Mouse (Mus musculus) heart, embryonic 14.5 days (tissue): Measurements from ENCODE around the gene Borcs7. TPM values are rescaled to one million over a fixed set of nuclear protein-coding genes. Genes with fewer than 3 reads are reported as not detected.

Experiments
- ATAC-seq: fragments of 200-750 bp; cut with Nextera tagmentation; 2 replicates; pipeline ENCODE4 v1.8.0; 2017; ENCODE audit warnings: low read depth, moderate TSS enrichment; ENCODE audit not compliant: insufficient number of reproducible peaks, insufficient read depth, low FRiP score
- H3K27ac ChIP-seq, 2 experiments: fragments of 200-500 bp in 1 of 2; fragments of 300-500 bp in 1 of 2; sonication (generic) in 1 of 2; replicated peaks in 1 of 2; 2 replicates each; pipeline ENCODE4 v1.5.1; 2012 to 2014; ENCODE audit warnings: low read depth in 2 of 2, low read length in 2 of 2, control low read depth in 1 of 2, mild to moderate bottlenecking in 1 of 2, mixed read lengths in 1 of 2; ENCODE audit not compliant: control insufficient read depth in 1 of 2, insufficient read depth in 1 of 2
- H3K27me3 ChIP-seq: fragments of 300-500 bp; sonication (generic); 2 replicates; pipeline ENCODE4 v1.6.1; 2014; ENCODE audit warnings: mild to moderate bottlenecking, low read length, control low read depth; ENCODE audit not compliant: control insufficient read depth, insufficient read depth
- H3K36me3 ChIP-seq: fragments of 300-500 bp; sonication (generic); 2 replicates; pipeline ENCODE4 v1.6.1; 2014; ENCODE audit warnings: mild to moderate bottlenecking, control low read depth, low read length, mixed read lengths; ENCODE audit not compliant: control insufficient read depth, insufficient read depth
- H3K4me1 ChIP-seq, 2 experiments: fragments of 200-500 bp in 1 of 2; fragments of 300-500 bp in 1 of 2; sonication (generic) in 1 of 2; 2 replicates each; pipeline ENCODE4 v1.6.1; 2012 to 2014; ENCODE audit warnings: low read length in 2 of 2, control low read depth in 1 of 2, mixed read lengths in 1 of 2; ENCODE audit not compliant: control insufficient read depth in 2 of 2, insufficient read depth in 2 of 2
- H3K4me2 ChIP-seq: fragments of 300-500 bp; sonication (generic); 2 replicates; pipeline ENCODE4 v1.6.1; 2014; ENCODE audit warnings: mild to moderate bottlenecking, low read length
- H3K4me3 ChIP-seq, 2 experiments: fragments of 200-500 bp in 1 of 2; fragments of 300-500 bp in 1 of 2; sonication (generic) in 1 of 2; 2 replicates each; pipeline ENCODE4 v1.5.1; 2012 to 2014; ENCODE audit warnings: low read length in 2 of 2, mild to moderate bottlenecking in 2 of 2, control low read depth in 1 of 2, low read depth in 1 of 2, moderate library complexity in 1 of 2; ENCODE audit not compliant: control insufficient read depth in 1 of 2, insufficient read depth in 1 of 2
- H3K9ac ChIP-seq: fragments of 300-500 bp; sonication (generic); 2 replicates; pipeline ENCODE4 v1.6.1; 2014; ENCODE audit warnings: mild to moderate bottlenecking, low read length
- H3K9me3 ChIP-seq: fragments of 300-500 bp; sonication (generic); 2 replicates; pipeline ENCODE4 v1.6.1; 2016; ENCODE audit warnings: low read length, control low read depth; ENCODE audit not compliant: control insufficient read depth
- WGBS: fragments of 180-500 bp; shearing (Covaris S2); extraction: QIAGEN DNeasy Blood & Tissue Kit; methylation state at CpG from one replicate; pipeline ENCODE4 v1.1.7; 2014; 5-methylcytosine and 5-hydroxymethylcytosine counted together
- polyA plus RNA-seq: library from polyadenylated mRNA; unstranded; fragments of >200 nt; fragmentation: Nextera tagmentation; extraction: Ambion mirVana; gene quantifications from 2 replicates; pipeline ENCODE4 v1.2.1, GENCODE M21; 2014

The Borcs7 gene
- polyA plus RNA-seq, 1 experiment from 2014 or later, result 20.0 TPM

GRCm38 (mm10) chr19:46655626-46656025, 34.1 kb upstream of the Borcs7 start:
- Histone ChIP-seq H3K9me3 (no peaks in the 10 kb centered on the region), H3K27ac (no peak overlapping the region), H3K4me3 (no peak overlapping the region), H3K4me2 (no peak overlapping the region), H3K9ac (no peak overlapping the region), H3K4me1 (peaks cover 1 to 20% of the 10 kb centered on the region in 2 experiments; a peak in 3 of 4 replicates), H3K27me3 (no peaks in the 10 kb centered on the region), H3K36me3 (peaks cover 57% of the 10 kb centered on the region)
- no peak for ATAC-seq
- WGBS, result 85% methylated on average over 10 of the region's 10 CpGs

GRCm38 (mm10) chr19:46656151-46656840, 33.4 kb upstream of the Borcs7 start:
- 84% methylated on average over 21 of the region's 21 CpGs for WGBS
- Histone ChIP-seq H3K27me3 (no peaks in the 10 kb centered on the region), H3K4me1 (peaks cover 2 to 20% of the 10 kb centered on the region in 2 experiments; a peak in 3 of 4 replicates), H3K36me3 (peaks cover 57% of the 10 kb centered on the region), H3K4me3 (no peak overlapping the region), H3K9me3 (no peaks in the 10 kb centered on the region), H3K9ac (no peak overlapping the region), H3K27ac (peak overlapping the region in 1 of 2 experiments; percentile 49; a peak in 1 of 4 replicates), H3K4me2 (no peak overlapping the region)
- ATAC-seq, result no peak

GRCm38 (mm10) chr19:46657339-46658020, 32.2 kb upstream of the Borcs7 start:
- WGBS, result 87% methylated on average over 3 of the region's 3 CpGs
- H3K36me3 ChIP-seq, result peaks cover 48% of the 10 kb centered on the region
- peaks cover 6 to 31% of the 10 kb centered on the region in 2 experiments for H3K4me1 ChIP-seq
- H3K27me3 ChIP-seq, result no peaks in the 10 kb centered on the region
- no peak overlapping the region for H3K4me2 ChIP-seq
- H3K9me3 ChIP-seq, result no peaks in the 10 kb centered on the region
- H3K4me3 ChIP-seq, result no peak overlapping the region
- no peak for ATAC-seq
- no peak overlapping the region for H3K9ac ChIP-seq
- H3K27ac ChIP-seq, result 0 out of 4 replicates have a peak overlapping the region, but pooled peaks of 1 of the 2 experiments have one; percentile 49

GRCm38 (mm10) chr19:46658348-46658747, 31.4 kb upstream of the Borcs7 start:
- no peak for ATAC-seq
- H3K4me1 ChIP-seq, result peaks cover 6 to 31% of the 10 kb centered on the region in 2 experiments
- H3K27me3 ChIP-seq, result no peaks in the 10 kb centered on the region
- no peaks in the 10 kb centered on the region for H3K9me3 ChIP-seq
- no peak overlapping the region for H3K27ac ChIP-seq
- no peak overlapping the region for H3K9ac ChIP-seq
- no peak overlapping the region for H3K4me2 ChIP-seq
- H3K36me3 ChIP-seq, result peaks cover 41% of the 10 kb centered on the region
- 95% methylated on average over 7 of the region's 7 CpGs for WGBS
- H3K4me3 ChIP-seq, result no peak overlapping the region

GRCm38 (mm10) chr19:46658851-46659250, 30.9 kb upstream of the Borcs7 start:
- H3K9me3 ChIP-seq, result no peaks in the 10 kb centered on the region
- no peaks in the 10 kb centered on the region for H3K27me3 ChIP-seq
- 48% methylated on average over 9 of the region's 9 CpGs for WGBS
- H3K9ac ChIP-seq, result no peak overlapping the region
- peaks cover 36% of the 10 kb centered on the region for H3K36me3 ChIP-seq
- no peak for ATAC-seq
- peaks cover 6 to 29% of the 10 kb centered on the region in 2 experiments for H3K4me1 ChIP-seq
- H3K4me2 ChIP-seq, result no peak overlapping the region
- no peak overlapping the region for H3K27ac ChIP-seq
- no peak overlapping the region for H3K4me3 ChIP-seq

GRCm38 (mm10) chr19:46661511-46661910, 28.2 kb upstream of the Borcs7 start:
- peaks cover 9% of the 10 kb centered on the region for H3K36me3 ChIP-seq
- no peak overlapping the region for H3K4me2 ChIP-seq
- no peak overlapping the region for H3K27ac ChIP-seq
- ATAC-seq, result no peak
- no peak overlapping the region for H3K9ac ChIP-seq
- H3K9me3 ChIP-seq, result no peaks in the 10 kb centered on the region
- peaks cover 6 to 26% of the 10 kb centered on the region in 2 experiments for H3K4me1 ChIP-seq
- no peak overlapping the region for H3K4me3 ChIP-seq
- WGBS, result 51% methylated on average over 4 of the region's 4 CpGs
- H3K27me3 ChIP-seq, result no peaks in the 10 kb centered on the region

GRCm38 (mm10) chr19:46662214-46662613, 27.5 kb upstream of the Borcs7 start:
- Histone ChIP-seq H3K4me3 (no peak overlapping the region), H3K36me3 (peaks cover 5% of the 10 kb centered on the region; the same call in 1 of the 2 replicates), H3K4me2 (no peak overlapping the region), H3K27ac (no peak overlapping the region), H3K9ac (no peak overlapping the region), H3K4me1 (peaks cover 6 to 25% of the 10 kb centered on the region in 2 experiments; a peak in 3 of 4 replicates), H3K9me3 (no peaks in the 10 kb centered on the region), H3K27me3 (no peaks in the 10 kb centered on the region)
- 66% methylated on average over 8 of the region's 8 CpGs for WGBS
- no peak for ATAC-seq
